Mouse (Mus musculus) embryonic facial prominence, embryonic 11.5 days (tissue): ENCODE measurements around the gene Vamp9. TPM values are rescaled to one million over a fixed set of nuclear protein-coding genes. Genes with fewer than 3 reads are reported as not detected.

Experiments used
- polyA plus RNA-seq: library from polyadenylated mRNA; unstranded; fragments of >200 nt; fragmentation: Nextera tagmentation; extraction: Ambion mirVana; gene quantifications from 2 replicates; pipeline ENCODE4 v1.2.1, GENCODE M21; 2014

Vamp9 gene
- polyA plus RNA-seq, 1 experiment from 2014 or later = not detected

Other genes with a start within 250 kb of the Vamp9 start
- gene Rasgef1b, start 177.2 kb upstream of the Vamp9 start, polyA plus RNA-seq = 11.8 and 14.2 TPM in 2 replicates
- 293 and 315 TPM in 2 replicates for gene Hnrnpd, start 72.7 kb downstream of the Vamp9 start, polyA plus RNA-seq
- gene 4930524J08Rik, start 72.8 kb downstream of the Vamp9 start, polyA plus RNA-seq = 2.6 and 3.3 TPM in 2 replicates
- 270 and 281 TPM in 2 replicates for gene Hnrnpdl, start 133.4 kb downstream of the Vamp9 start, polyA plus RNA-seq
- 52.9 and 59.0 TPM in 2 replicates for gene Enoph1, start 133.7 kb downstream of the Vamp9 start, polyA plus RNA-seq